Mouse (Mus musculus): ENCODE measurements around the gene Kcnk4.

Gene Kcnk4

GRCm38 (mm10) chr19:6934195-6934977, at the start of gene Kcnk4:
Gene Kcnk4 (minus strand): TSS chr19:6934515.
- DNase-seq (ENCODE audit: low spot score in 2 of 2): peak in 1 of 2 experiments; percentile 39

- no peak for DNase-seq (ENCODE audit: low spot score in 2 of 2)
Measured at GRCm38 (mm10) chr19:6983621-6984020, 49.3 kb upstream of the Kcnk4 start.

DNA sequence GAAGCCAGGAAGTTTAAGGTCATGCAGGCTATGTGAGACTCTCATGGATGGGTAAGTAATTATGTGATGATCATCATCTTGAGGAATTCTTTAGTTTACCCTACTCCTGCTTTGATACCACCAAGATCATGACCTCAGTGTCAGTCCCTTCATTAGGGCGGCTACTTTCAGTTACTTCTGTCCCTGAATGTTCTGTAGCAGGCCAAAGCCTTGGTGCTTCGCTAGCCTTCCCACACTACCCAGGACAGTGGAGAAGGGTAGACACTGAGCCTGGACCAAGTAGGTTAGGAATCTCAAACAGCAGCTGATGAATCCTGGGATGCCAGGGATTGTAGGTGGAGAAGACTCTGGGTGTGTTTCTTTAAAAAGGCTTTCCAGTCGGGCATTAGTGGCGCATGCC, 47.1 kb upstream of the Kcnk4 start:
- DNase-seq (ENCODE audit: low spot score in 2 of 2): no peak

GRCm38 (mm10) chr19:6980381-6981093, 46.2 kb upstream of the Kcnk4 start, which contains the start of gene Fkbp2:
Gene Fkbp2 (minus strand): TSS chr19:6980501.
- peak; percentile 99 for DNase-seq (ENCODE audit: low spot score in 2 of 2)

DNA sequence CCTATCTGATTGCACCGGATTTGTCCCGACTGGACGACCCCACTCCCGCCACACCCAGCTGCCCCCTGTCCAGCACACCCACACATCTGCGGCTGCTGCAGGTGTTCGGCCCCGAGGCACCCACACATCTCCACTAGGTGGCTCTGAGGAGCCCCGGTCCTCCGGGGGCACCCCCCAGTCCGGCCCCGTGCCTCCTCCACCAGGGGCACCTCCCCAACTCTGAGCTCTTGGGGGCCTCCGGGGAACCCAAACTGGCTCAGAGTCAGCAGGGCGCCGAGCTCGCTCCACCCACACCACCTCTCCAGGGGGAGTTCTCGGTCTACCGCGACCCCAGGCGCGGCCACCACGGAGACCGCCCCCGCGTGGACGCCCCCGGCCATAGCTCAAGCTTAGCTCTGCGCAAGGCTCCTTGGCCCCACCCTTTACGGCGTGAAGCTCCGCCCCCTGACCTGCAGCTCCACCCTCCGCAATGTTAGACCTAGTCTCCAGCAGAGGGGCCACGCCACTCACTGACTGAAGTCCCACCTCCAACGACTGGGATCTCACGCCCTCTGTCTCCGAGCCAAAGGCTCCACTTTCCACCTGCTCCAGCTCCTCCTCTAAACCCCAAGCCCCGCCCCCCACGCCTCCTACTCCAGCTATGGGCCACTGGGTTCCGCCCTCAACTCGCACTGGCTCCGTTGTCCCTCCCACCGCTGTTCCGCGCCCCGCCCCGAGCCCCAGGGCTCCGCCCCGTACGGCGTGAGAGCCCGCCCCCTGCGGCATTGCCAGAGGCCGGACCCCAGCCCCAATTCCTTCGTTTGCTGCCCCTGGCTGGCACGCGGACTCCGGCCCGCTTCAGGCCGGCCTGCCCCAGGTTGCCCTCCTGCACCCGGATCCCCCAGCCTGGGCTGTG, 45.4 kb upstream of the Kcnk4 start:
- peak; percentile 100 for DNase-seq (ENCODE audit: low spot score in 2 of 2)

DNA sequence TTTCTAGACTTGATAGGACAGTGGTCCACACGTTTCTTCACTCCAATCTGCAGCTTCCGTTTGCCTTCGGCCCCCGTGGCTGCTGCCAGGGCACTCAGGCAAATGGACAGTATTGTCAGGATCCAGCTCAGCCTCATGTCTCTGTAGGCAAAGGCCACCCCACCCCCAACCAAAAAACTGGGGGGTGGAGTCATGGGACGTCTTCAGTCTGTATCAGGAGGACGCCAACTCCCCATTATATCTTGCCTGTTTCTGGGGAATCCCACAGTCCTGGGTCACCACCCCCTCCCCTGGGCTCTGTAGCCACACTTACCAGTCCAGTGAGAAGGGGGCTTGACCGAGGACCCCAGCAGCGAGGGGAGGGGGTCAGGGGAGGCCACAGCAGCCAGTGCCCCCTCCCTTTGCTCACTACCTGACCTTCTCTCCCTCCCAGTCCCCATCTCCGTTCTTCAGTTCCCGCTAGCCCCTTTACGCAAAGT, 44.7 kb upstream of the Kcnk4 start:
- peak; percentile 70 to 81 for DNase-seq (ENCODE audit: low spot score in 2 of 2)

DNA sequence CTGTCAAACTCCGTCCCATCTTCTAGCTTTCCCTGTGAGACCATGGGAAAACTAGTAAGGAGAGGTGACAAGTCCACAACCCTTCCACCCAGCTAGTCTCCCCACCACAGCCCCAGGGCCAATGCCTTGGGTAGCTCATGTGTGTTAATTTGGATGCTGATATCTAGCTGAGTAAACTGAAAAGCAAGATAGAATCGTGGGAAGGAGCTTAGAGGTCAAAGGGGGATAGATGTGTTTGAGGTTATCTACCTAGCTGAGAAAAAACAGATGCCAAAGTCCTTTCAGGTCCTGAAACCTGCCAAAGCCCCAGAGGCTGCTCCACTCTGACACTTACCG, 44.3 kb upstream of the Kcnk4 start:
- DNase-seq (ENCODE audit: low spot score in 2 of 2): no peak

DNA sequence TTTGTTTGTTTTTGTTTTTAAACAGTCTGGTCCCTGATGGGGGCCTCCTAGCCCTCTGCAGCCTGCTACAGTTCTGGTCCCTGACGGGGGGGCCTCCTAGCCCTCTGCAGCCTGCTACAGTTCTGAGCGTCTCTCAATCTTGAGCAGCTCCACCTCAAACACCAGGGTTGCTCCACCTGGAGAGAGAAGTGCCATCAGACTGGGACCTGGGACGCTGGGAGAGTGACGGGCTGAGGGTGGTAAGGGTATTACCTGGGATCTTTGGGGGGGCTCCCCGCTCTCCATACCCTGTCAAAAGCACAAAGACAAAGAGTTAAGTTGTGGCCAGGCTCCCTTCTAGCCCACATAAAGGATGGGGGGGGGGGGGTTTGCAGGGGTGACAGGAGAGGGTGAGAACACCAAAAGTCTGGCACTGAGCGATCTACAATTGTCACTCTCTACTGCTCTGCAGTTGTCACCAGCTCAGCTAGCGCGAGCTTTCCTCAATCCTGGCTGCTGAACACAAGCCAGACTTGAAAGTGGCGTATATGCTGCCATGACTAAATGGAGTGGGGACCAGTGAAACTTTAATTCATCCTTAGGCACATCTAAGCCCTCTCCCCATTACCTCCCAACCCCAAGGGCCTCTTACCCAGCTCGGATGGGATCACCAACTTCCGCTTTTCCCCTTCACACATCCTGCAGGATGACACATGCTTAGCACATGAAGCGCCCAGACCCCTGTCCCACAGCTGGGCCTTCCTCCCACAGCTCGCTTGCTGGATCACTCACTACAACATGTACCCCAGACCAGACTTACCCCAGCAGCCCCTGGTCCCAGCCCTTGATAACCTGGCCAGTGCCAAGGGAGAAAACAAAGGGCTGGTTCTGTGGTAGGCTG, 43.7 kb upstream of the Kcnk4 start:
- no peak for DNase-seq (ENCODE audit: low spot score in 2 of 2)

- peak; percentile 89 to 92 for DNase-seq (ENCODE audit: low spot score in 2 of 2)
Measured at GRCm38 (mm10) chr19:6975537-6976521, 41.5 kb upstream of the Kcnk4 start, which contains the start of gene Plcb3. Gene Plcb3 (minus strand): TSS chr19:6976470.

DNA sequence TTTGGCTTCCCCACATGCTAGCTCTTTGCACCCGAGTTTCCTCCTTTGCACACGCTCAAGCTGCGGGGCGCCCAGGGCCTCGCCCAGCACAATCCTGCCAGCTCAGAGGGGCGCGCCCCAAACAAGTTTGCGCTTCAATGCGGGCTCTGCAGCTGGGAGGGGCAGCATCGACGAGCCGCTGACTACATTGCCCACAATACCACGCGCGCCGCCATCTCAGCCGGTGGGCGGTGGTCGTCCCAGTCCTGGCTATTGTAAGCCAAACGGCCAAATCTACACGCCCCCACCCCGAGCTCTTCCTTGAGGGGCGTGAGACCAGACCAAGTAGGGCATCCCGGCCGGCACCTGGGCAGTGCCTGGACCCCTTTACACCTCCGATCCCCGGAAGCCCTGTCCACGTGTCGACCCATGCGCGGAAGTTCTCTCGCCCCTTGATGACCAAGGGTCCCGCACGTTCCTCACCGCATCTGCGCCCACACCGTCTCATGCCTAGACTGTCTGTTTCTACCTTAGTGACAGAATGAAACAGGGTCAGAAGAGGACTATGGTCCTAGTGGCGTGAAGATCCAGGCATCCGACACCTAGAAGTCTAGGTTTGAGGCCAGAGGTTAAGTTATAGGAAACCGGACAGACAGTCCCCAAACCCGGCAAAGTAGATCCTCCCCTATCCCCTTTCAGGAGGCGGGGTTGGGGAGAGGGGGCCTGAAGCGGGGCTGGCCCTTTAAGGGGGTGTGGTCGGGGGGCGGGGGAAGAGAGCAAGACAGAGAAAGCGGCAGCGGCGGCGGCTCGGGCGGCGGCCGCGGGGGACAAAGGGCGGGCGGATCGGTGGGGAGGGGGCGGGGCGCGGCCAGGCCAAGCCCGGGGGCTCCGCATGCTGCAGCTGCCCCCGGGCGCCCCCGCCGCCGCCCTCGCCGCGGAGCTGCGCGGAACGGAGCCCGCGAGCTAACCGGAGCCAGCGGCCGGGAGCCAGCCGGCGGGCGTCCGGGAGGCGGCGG, 40.2 kb upstream of the Kcnk4 start, which contains the start of gene Ppp1r14b:
Gene Ppp1r14b, plus strand, starts transcription at position 758 of the 995 bp plus-strand sequence.
- DNase-seq (ENCODE audit: low spot score in 2 of 2): peak; percentile 88

- DNase-seq (ENCODE audit: low spot score in 2 of 2): no peak
Measured at GRCm38 (mm10) chr19:6973581-6974190, 39.4 kb upstream of the Kcnk4 start.

- DNase-seq (ENCODE audit: low spot score in 2 of 2): no peak
Measured at GRCm38 (mm10) chr19:6972247-6972917, 38.1 kb upstream of the Kcnk4 start.

DNA sequence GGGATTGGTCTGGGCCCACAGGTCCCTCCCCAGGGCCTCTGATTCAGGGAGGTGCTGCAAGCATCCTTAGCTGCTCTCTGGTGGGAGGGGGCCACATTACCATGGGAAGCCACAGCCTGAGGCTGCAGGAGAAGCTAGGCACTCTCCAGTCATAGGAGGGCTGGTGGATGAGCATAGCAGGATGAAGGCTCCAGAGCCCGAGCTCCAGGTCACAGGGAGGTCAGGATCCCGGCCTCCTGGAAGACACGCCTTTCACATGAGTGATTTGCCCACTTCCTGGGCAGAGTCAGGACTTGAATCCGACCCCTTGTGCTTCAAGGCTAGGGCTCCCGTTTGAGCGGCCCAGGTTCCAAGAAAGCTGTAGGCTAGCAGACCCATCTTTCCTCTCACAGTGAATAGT, 37.3 kb upstream of the Kcnk4 start:
- DNase-seq (ENCODE audit: low spot score in 2 of 2): no peak

DNA sequence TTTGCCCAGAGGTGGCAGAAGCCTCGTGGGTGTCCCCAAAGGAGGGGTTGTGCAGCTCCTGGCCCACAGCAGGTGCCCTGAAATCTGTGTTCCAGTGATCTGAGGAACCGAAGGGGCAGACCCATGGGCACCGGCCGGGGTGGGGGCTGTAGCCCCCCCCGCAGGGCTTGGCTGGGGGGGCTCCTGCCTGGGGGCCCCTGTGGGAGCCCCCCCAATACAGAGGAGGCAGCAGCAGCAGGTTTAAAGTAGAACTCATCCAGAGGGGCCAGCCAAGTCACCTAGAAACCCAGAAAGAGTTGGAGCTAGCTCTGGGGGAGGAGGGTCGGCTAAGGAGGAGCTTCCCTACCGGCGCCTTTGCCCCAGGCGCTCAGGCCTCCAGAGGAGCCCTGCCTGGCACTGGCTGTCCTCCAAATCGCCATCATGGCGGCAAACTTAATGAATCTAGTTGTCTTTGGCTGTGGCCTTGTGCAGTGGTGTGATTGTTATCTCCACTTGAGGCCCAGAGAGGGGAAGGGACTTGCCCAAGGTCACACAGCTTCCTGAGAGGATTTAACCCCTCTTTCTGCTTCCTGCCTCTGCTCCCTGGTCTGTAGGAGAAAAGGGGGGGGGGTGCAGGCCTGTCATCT, 36.3 kb upstream of the Kcnk4 start:
- DNase-seq (ENCODE audit: low spot score in 2 of 2): no peak

GRCm38 (mm10) chr19:6969665-6970381, 35.5 kb upstream of the Kcnk4 start:
- DNase-seq (ENCODE audit: low spot score in 2 of 2): peak; percentile 51 to 64

DNA sequence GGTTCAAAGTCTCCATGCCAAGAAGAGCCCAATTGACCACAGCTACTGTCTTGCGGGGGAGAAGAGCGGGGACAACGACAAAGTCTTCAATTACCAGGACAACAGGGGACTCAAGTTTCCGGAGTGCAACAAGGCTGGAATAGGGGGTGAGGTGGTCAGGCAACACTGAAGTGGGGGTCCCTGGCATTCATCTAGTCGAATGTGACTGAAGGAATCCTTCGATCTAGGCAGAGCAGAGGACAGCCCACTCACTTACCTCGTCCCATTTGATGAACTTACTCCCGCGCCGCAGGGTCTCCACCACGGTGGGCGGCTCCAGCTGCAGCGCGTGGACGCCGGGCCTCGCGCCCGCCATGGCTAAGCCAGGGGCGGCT, 35.0 kb upstream of the Kcnk4 start:
- no peak for DNase-seq (ENCODE audit: low spot score in 2 of 2)

All from right cerebral cortex, postnatal 10 days (tissue).